Mouse (Mus musculus) mesoderm, embryonic 11.5 days (tissue): ENCODE data around the gene Trmo.

Source experiments
- DNase-seq: peaks from one replicate; pipeline ENCODE4 v3.0.0-alpha.2; 2012; ENCODE audit warnings: low read depth, low spot score

Trmo gene

GRCm38 (mm10) chr4:46371030-46371429, 18.2 kb downstream of the Trmo start:
- DNase-seq = peak; percentile 66

- no peak for DNase-seq
These were observed 18.8 kb downstream of the Trmo start for GRCm38 (mm10) chr4:46370406-46370805.

DNA sequence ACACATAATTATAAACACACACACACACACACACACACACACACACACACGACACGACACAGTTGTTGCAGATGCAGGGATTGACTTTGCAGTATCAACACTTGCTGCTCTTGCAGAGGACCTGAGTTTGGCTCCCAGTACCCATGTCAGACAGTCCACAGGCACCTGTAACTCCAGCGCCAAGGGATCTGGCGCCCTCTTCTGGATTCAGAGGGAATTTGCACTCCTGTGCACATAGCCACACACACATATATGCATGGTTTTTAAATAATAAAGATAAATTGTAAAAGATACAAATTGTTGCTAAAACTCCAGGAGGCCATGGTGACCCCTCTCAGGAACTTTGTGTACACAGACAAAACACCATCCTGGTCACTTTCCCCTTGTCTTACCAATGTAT, 20.2 kb downstream of the Trmo start:
- DNase-seq = no peak

GRCm38 (mm10) chr4:46367487-46367959, 21.7 kb downstream of the Trmo start:
- DNase-seq = no peak

DNA sequence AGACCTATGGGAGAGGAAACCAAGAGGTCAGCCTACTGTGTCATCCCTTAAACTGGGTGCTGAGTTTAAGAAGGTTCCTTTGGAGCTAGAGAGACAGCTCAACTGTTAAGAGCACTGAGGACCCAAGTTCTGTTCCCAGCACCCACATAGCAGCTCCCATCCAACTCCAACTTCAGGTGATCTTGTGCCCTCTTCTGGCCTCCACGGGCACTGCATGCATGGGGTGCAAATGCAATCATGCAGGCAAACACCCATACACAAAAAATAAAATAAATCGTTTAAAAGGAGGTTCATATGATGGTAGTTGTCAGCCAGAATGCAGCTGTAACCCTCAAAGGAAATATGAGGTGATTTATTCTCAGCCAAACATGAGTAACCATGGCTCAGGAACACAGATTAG, 24.9 kb downstream of the Trmo start:
- DNase-seq = no peak

- no peak for DNase-seq
These were observed 28.0 kb downstream of the Trmo start for GRCm38 (mm10) chr4:46361258-46361657.

GRCm38 (mm10) chr4:46359539-46360253, 29.5 kb downstream of the Trmo start:
- no peak for DNase-seq

DNA sequence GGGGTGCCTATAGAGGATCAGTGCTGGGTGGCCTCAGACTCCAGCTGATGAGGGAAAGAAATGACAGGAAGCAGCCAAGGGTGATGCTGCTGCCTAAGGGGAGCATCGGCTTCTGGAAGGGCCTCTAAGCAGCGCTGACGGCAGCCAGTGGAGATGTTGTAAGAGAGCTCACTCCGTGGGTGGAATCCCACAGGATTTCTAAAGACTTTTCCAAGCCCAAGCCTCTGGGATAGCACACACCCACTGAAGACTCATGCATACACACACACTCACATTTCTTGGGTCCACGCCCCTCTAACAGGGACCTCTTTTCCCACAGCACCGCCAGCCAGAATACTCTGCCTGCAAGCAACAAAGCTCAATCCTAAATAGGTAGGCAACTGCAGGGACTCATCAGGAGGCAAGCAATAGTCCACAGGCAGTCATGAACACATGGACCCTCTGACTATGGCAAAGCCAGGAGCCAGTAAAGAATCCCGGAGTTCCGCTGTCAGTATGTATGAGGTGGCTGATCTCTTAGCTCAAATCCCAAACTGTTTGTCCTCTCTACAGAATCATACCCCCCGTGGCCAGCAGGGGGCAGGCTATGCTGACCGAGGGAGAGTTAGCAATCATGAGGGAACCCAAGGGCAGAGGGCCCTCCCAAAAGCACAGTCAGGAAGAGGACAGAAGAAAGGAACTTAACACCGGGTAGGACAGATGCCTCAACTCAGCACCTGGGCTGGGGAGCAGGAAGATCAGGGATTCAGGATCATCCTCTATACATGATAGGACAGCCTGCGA, 32.7 kb downstream of the Trmo start:
- DNase-seq = peak; percentile 68

DNA sequence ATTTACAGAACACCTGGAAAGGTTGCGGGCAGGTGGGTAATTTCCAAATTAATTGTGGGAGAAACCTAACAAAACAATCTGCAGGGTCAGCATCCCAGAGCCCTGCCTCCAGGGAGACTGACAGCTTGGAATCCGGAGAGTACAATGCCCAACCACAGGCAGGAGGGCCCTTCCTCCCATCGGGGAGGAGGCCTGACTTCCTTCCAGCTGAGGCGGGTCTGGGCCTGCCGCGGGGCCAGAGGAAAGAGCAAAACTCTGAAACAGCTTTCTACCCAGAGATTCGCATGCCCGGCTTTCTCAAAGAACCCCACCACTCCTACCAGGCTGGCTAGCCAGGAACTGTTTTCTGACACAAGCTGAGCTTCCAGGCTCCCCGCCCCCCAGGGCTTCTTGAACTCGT, 36.2 kb downstream of the Trmo start:
- no peak for DNase-seq

DNA sequence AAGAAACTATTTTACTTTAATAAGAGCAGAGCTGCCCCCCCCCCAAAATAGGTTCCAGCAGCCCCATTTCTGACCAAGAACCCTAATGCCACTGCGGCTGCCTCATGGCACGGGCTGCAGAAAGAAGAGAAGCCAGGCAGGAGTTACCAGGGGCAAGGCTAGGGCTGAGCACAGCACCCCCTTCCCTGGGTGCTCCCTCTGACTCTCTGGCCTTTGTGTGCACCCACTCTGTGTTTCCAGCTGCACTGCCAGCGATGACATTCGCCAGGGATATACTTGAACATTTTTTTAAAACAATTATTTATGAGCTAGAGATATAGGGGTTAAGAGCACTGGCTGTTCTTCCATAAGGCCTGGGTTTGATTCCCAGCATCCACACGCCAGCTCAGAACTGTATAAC, 39.7 kb downstream of the Trmo start:
- no peak for DNase-seq

GRCm38 (mm10) chr4:46348897-46349296, 40.3 kb downstream of the Trmo start:
- no peak for DNase-seq

DNA sequence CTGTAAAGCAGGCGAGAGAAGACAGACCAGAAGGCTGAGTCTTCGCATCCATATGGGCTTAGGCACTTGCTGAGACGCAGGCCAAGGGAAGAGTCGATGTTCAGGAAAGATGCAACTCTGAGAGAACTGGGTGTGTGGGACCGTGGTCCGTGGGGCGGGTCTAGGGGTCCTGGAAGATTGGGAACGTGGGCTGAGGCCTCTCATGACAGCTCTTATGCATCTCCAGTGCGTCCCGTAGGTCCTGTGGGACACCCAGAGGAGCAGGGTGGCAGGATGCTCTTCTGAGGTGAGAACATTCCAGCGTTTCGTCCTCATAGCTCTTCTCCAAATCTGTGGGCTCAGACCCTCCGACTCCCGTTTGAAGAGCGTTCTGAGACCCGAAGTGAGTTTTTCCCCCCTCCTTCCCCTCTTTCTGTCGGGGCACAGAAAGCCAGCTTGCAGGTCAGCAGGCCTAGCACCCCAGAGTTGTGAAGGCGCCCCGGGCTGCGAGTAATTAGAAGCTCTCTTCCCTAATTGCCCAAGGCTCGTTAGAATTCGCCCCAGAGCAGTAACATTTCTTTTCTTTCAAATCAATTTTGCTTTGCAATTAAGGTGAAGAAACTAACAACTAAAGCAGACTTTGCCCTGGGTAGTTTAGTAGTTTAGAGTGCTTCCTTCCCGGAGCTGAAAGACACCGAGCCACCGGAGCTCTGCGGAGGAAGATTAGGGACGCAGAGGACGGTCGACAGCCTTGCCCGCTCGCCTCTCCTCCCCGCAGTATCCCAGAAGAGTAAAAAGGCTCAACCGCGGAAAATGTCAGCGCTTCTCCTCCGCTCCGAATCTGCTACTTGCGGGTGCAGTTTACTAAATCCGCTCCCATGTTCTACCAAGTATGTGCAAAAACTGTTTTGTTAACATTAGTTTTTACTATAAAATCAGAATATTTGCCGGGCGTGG, 41.4 kb downstream of the Trmo start:
- no peak for DNase-seq

DNA sequence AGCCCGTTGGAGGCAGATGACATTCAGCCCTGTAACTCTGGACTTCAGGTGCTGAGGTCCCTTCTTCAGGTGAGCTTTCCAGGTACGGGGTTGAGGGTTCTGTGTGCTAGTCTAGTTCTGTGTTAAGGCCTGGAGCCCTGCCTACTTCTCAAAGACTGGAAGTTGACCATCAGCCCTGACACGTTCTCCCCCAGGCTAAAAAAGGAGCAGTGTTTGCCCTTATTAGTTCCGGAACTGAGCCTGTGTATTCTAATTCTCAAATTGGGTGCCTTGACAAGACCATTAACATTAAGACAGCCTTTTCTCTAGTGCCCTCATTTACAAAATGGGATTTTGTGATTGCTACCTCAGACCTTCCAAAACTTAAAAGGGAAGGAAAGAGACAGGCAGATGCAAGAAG, 42.1 kb downstream of the Trmo start:
- no peak for DNase-seq

DNA sequence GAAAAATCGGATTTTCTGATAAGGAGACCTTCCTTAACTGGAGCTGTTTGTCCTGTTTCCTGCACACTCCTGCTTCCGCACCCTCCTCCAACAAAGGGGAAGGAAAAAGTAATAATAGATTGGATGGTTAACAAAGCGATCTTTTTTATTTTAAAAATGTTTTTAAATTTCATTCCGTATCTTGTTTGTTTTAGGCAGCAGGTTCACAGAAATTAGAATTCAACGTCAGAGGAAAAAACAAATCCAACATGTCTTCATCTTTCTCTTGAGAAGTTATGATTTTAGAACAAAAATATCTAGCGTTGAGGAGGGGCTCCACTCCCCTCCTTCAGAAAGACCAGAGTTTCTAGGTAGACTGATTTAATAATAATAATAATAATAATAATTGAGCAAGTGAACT, 43.0 kb downstream of the Trmo start:
- no peak for DNase-seq

DNA sequence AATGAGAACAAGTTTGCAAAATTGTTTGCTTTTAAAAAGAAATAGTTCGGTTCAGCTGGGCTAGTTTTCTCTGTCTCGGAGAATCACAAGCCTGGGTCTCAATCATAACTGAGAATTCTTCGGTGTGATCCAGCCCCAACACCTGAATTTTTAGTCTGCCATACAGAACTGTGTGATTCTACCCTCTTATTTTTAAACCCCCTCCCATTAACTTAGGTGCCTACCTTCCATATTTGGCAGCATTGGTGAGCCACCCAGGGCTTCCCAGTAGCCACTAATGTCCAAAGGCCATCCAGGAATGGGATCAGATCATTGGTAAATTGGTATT, 43.5 kb downstream of the Trmo start:
- DNase-seq = no peak

- DNase-seq = no peak
These were observed 44.0 kb downstream of the Trmo start for GRCm38 (mm10) chr4:46345056-46345772.

DNA sequence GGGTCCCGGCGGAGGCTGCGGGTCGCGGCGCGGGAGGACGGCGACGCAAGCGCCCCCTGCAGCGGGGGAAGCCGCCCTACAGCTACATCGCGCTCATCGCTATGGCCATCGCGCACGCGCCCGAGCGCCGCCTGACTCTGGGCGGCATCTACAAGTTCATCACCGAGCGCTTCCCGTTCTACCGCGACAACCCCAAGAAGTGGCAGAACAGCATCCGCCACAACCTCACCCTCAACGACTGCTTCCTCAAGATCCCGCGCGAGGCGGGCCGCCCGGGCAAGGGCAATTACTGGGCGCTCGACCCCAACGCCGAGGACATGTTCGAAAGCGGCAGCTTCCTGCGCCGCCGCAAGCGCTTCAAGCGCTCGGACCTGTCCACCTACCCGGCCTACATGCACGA, 44.9 kb downstream of the Trmo start:
- no peak for DNase-seq

DNA sequence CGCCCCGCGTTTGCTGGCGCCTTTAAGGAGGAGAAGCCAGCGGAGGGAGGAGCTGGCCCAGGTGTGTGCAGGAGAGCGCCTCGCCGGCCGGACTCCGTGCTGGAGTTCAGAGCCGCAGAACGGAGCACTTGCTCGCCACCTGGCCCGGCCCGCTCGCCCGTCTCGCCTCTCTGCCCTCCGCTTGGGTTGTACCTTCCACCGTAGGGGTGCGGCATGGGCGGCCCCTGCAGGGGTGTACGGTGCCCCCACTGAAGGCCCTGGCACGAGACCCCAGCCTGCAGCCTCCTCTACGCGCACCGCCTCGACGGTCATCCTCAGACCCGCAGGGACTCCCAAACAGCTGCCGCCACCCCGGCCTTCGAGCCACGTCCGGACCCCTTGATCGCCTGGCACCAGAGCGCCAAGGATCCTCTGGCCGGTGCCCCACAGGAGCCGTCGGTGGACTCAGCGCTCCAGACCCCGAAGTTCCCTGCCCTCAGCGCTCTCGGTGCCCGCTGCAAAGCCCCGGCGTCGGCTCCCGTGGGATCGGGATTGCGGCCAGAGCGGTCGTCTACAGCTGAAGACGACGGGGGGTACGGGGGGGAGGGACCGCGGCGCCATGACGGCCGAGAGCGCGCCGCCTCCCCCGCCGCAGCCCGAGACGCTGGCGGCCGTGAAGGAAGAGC, 45.5 kb downstream of the Trmo start, which contains the start of gene Foxe1:
Gene Foxe1, plus strand, starts transcription at position 14 of the 665 bp plus-strand sequence.
- DNase-seq = no peak

- DNase-seq = no peak
These were observed 46.4 kb downstream of the Trmo start for GRCm38 (mm10) chr4:46342711-46343286.
